Mouse (Mus musculus) monocyte, adult 2 months (primary cell): ENCODE results near the gene Kmt5c.

Experiments
- DNase-seq, 2 experiments: peaks; one replicate each; pipeline ENCODE4 v3.0.0; 2022; ENCODE audit warnings: low spot score in 2 of 2, low read depth in 1 of 2

Kmt5c gene

DNA sequence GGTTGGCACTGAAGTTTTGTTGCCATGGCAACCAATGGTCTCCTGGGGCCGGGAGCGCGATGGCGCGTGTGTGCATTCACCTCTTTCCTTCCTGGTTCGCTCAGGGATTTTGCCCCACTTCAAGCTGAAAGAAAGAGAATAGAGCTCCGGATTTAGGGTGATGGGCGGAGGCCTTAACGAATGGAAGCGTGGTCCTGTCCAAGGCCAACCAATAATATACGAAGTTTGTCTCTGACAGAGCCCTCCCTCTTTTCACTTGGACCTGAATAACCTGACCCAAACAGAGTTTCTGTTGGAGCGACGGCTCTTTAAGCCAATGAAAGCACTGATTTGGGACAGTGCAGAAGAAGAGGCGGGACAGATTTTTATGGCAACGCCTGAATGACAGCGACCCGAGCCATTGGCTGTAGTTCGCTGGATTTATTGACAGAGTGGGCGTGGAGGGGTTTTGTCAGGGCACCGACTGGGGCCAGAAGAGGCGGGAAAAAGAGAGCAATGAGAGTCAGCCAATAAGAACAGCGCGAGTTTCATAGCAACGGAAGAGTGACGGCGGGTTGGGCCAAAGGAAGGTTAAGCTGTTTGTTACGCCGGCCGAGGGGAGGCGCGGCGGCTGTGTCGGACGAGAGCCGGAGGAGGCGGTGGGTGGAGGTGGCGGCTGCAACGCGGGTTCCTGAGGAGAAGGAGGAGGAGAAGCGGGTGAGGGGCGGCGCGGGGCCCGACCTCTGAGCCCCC, at the start of gene Kmt5c:
Gene Kmt5c, plus strand, starts transcription at position 572 of the 732 bp plus-strand sequence.
- DNase-seq = peak; percentile 93 to 97

DNA sequence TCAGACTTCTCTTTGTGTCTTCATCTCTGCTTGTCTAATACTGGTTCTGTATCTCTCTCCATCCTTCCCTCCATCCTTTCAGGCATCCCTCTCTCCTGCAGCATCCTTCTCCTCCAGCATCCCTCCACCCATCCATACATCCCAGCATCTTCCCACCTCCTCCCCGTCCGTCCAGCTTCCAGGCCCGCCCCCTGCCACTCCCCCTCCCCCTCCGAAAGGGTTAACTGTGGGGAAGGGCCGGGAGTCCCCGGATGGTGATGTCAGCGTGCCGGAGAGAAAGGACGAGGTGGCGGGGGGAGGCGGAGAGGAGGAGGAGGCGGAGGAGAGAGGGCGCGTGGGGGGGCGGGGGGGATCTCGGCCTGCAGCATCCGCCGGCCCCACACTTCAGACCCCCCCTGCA, 49.5 kb upstream of the Kmt5c start, which contains the start of gene Brsk1:
Gene Brsk1, plus strand, starts transcription at position 218 of the 400 bp plus-strand sequence.
- DNase-seq = no peak

- DNase-seq = no peak
Observed at GRCm38 (mm10) chr7:4690951-4691653, 48.8 kb upstream of the Kmt5c start.

- DNase-seq = no peak
Observed at GRCm38 (mm10) chr7:4693004-4693403, 46.9 kb upstream of the Kmt5c start.

GRCm38 (mm10) chr7:4702334-4702733, 37.6 kb upstream of the Kmt5c start:
- no peak for DNase-seq

GRCm38 (mm10) chr7:4703195-4703594, 36.7 kb upstream of the Kmt5c start:
- DNase-seq = no peak

DNA sequence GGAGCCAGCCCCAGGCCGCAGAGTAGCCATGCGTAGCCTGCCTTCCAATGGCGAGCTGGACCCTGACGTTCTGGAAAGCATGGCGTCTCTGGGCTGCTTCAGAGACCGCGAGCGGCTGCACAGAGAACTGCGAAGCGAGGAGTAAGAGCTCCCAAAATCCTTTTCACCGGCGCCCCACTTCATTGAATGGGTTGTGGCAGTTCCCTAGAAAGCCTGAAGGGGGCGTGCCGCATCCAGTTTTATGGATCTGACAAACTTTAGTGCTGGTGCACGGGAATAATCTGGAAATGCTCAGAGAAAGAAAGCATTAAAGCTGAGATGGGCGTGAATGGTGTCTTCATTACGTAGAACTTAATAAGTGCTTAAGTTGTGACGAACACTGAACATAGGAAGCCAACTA, 34.8 kb upstream of the Kmt5c start:
- peak in 1 of 2 experiments; percentile 29 for DNase-seq

- no peak for DNase-seq
Observed at GRCm38 (mm10) chr7:4712594-4712993, 27.3 kb upstream of the Kmt5c start.

GRCm38 (mm10) chr7:4716955-4717354, 23.0 kb upstream of the Kmt5c start:
- no peak for DNase-seq

GRCm38 (mm10) chr7:4719276-4719675, 20.6 kb upstream of the Kmt5c start:
- no peak for DNase-seq

DNA sequence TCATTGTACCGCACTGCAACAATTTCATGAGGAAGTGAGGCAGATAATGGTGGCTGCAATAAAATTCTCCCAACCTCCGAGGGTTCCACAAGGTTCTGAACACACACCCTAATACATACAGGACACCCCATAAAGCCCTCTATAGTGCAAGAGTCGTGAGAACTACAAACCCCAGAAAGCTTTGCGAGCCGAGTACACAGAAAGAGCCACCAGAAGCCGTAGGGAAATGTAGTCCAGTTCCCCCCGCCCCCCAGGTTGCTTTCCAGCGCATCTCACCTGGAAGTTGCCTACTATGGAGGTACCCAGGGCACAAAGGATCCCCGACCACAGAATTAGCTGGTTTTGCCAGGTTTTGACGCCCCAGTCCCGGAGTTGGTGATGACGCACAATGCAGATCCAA, 16.4 kb upstream of the Kmt5c start:
- peak in 1 of 2 experiments; percentile 27 for DNase-seq

GRCm38 (mm10) chr7:4724359-4724758, 15.6 kb upstream of the Kmt5c start:
- peak; percentile 52 to 56 for DNase-seq

DNA sequence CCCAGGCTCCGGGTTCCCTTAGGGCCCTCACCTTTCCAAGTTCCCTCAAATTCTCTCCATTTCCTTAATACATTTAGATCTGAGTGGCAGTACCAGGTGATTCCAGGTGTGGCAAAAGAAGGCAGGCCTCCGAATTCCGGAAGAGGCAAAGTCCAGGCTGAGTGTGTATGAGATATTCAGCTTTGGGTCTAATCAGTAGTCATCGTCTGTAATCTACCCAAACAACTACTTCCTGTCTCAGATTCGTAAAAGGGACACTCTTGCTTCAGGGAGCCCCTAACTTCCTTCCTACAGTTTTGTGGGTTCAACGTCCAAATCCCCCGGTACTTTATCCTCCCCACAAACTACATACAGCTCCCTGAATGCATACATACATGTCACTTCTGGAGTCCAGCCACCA, 14.7 kb upstream of the Kmt5c start, which contains the start of gene Tmem150b:
Gene Tmem150b, minus strand, starts transcription at position 81 of the 400 bp plus-strand sequence.
- no peak for DNase-seq

GRCm38 (mm10) chr7:4731090-4731489, 8.8 kb upstream of the Kmt5c start:
- no peak for DNase-seq

GRCm38 (mm10) chr7:4732968-4733392, 6.9 kb upstream of the Kmt5c start:
- DNase-seq = no peak

DNA sequence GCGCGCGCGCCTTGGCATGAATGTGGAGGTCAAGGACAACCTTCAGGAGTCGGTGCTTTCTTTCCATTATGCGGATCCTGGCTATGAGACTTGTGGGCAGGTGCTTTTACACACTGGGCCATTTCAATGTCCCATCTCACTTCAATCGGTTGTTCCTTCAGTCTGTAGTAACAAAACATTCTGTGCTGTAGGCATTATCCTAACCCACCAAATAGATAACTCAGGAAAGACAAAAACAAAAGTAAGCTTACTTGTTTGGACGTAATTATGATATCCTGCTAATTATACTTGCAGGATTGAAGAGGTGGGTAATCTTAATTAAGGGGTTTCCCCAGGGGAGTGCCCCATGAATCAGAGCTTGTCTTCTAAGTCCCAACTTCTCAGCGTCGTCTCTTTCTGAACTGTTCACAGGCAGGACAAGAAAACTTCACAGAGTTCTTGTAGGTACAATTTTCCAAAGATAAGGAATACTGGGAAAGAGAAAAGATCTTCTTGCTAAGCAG, 823 bp upstream of the Kmt5c start:
- no peak for DNase-seq

- DNase-seq = no peak
Observed at GRCm38 (mm10) chr7:4740309-4740727, 403 bp downstream of the Kmt5c start.

- peak; percentile 41 to 44 for DNase-seq
Observed at GRCm38 (mm10) chr7:4741151-4741550, 1.2 kb downstream of the Kmt5c start.

DNA sequence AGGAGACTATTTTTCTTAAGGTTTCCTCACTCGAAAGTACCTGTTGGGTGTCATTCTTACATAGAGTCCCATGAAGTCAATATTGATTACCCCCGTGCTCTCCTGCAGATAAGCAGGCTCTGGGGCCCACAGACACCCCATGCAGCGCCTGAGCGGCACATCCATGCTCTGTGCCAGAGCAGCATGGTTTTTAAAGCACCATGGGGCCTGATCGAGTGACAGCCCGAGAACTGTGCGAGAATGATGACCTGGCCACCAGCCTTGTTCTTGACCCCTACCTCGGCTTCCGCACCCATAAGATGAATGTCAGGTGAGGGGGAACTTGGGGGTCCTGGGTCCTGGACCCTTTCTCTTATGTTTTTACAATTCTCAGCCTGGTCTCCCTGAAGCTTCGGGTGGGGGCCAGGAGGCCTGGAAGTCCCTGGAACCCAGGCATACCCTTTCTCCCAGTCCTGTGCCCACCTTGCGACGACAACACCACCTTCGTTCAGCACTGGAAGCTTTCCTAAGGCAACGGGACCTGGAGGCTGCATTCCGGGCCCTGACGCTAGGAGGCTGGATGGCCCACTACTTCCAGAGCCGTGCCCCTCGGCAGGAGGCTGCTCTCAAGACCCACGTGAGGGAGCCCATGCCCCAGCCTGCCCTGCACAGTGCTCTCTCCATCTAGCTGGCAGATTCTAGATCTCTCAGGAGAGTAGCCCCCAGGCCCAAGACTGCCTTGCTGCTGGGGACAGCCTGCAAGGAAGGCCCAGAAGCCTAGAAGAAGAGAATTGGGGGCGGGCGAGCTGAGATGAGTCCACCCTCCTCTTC, 2.0 kb downstream of the Kmt5c start:
- no peak for DNase-seq

- no peak for DNase-seq
Observed at GRCm38 (mm10) chr7:4742482-4742819, 2.5 kb downstream of the Kmt5c start.

- DNase-seq = no peak
Observed at GRCm38 (mm10) chr7:4743354-4743753, 3.4 kb downstream of the Kmt5c start.
